Mouse (Mus musculus): ENCODE measurements around the gene Cacnb3.

The Cacnb3 gene

DNA sequence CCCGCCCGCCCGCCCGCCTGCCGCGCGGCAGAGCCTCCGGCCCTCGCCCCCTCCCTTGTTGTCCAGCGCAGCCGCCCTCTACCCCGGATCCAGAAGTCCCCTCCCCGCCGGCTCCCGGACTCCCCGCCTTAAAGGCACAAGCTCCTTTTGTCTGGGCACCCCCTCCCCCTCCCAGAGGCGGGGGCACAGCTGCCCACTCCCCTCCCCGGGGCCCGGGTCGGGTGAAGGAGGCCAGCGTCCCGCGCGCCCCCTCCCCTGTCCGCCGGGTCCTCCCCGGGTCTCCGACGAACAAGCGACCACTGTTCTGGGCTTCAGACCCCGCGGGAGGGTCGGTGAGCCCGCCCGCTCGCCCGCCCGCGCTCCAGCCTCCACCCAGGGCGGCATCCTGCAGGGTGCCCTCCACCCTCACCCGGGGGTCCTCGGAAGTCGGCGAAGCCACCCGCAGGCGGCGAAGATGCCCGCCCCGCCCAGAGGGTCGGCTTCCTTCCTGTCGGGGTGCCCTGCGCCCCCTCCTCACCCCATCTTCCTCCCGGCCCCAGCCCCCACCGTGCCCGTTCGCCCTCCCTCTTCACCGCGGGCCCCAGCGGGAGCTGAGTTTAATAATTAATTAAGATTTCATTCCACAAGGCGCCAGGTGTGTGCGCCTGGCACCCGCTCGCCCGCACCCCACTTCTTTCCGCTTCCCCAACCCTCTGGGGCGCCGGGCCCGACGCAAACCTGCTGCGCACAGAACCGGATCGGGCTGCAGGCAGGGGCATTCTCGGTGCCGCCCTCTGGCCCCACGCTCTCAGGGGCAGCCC, 21.1 kb upstream of the Cacnb3 start, which contains the start of gene Adcy6:
Gene Adcy6 (minus strand): TSS at position 746 of the 800 bp plus-strand sequence.
- intact Hi-C loops (cut with DNase I) = no loop called here

DNA sequence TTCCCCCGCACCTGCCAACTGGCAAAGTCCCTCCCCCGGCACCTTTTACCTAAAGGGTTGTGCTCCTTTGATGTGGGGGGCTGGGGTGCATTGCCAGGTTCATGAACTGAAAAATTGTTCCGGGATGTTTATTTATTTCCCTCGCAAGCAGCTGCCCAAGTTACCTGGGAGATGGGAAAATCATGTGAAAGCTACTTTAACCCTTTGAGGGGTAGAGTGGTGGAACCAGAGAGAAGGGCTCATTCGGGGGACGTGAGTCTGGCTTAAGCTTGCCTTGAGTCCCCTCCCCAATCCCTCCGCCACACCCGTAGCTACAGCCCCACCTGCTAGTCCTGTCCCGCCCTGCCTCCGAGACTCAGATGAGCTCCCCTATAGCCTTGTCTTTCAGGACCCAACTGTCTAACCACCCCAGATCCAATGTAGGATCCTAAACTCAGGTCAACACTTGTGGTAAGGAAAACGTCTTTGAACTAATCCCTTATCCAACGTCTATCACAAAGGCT, 20.5 kb upstream of the Cacnb3 start:
- intact Hi-C loops (cut with DNase I) = no loop called here

DNA sequence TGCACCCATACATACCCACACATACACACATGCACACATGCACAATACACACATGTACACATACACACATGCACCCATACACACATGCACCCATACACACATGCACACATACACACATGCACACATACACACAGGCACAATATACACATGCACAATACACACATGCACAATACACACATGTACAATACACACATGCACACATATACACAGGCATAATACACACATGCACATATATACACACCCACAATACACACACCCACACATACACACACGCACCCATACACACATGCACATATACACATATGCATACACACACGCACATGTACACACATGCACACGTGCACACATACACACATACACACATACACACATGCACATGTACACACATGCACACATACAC, 18.4 kb upstream of the Cacnb3 start:
- intact Hi-C loops (cut with DNase I) = no loop called here

DNA sequence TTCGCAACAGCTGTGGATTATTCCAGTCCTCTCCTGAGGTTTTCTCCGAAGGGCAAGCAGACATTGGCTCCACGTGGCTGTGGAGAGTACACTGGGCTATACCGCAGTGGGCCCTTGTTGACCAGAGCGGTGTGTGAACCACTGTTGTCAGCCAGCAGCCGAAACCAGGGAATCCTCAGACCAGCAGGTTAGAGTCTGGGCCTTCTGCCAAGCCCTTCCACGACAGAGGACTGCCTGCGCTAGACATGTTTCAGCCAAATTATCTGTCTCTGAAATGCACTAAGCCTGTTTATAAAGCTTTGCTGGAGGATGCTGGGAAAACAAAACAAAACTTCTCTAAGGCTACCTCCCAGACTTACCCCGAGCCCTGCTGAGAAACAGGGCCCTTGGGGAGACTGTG, 16.1 kb upstream of the Cacnb3 start:
- intact Hi-C loops (cut with DNase I) = no loop called here

DNA sequence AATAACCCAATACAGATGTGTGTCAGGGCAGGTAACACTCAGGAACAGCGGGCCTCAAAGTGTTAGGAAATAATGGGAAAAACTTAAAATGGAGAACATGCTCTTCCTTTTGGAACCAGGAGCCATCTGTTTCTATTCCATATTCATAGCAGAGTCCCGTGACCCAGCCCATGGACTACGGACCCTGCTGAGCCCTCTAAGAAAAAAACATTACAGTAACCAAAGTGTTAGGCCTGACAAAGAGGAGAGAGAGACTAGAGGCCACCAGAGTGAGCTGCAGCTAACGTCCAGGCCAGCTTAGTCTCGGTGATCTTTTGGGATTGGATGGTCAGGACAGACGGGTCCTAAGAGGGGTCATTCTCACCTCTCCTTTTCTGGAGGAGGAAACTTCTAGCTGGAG, 15.7 kb upstream of the Cacnb3 start:
- intact Hi-C loops (cut with DNase I) = no loop called here

DNA sequence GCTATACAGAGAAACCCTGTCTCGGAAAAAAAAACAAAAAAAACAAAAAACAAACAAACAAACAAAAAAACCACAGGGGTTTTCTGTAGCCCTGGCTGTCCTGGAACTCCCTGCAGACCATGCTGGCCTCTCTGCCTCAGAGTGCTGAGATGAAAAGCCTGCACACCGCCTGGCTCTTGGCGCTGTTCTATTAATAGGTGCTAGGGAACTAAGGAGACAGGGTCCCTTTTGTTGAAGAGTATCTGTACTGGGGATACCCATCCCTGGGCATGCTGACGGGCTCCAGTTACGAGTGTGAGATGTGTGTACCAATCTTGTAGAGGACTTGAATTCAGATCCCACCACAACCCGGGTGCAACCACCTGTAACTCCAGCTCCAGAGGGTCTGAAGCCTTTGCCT, 14.9 kb upstream of the Cacnb3 start:
- intact Hi-C loops (cut with DNase I) = loop anchor here (2.0 kb wide), 1 partner anchor 35 kb away; no protein-coding TSS in a partner anchor

DNA sequence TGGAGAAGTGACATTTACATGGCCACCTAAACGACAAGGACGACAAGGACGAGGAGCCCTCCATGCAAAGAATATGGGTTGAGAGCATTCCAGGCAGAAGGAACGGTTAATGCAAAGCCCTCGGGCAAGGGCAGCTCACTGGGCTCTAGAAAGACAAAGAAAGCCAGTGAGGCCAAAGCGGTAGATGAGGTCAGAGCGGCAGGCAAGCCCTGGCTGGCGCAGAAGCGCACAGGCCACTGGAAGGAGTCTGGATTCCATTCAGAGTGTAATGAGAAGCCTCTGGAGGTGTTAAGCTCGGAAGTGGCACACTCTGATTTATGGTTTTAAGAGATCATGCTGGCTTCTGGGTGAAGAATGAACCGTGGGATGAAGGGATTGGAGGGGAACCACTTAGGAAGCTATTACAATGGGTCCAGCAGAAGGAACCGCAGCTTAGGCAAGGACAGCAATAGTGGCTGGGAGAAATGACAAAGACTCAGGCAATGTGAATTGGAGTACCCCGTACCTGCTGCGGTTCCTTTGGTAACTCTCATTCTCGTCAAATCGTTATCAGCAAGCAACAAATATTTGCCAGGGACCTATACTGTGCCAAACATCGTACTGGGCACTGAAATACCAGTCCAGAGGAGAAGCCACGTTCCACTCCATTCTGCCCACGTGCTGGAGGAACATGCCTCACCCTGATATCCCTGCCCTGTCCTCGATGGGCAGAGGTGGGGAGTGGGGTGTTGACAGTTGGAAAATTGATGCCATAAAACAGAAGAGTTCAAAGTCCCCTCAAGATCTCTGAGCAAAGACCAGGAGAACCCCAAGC, 14.1 kb upstream of the Cacnb3 start:
- intact Hi-C loops (cut with DNase I) = loop anchor here (2.0 kb wide), 1 partner anchor 36 kb away; no protein-coding TSS in a partner anchor

DNA sequence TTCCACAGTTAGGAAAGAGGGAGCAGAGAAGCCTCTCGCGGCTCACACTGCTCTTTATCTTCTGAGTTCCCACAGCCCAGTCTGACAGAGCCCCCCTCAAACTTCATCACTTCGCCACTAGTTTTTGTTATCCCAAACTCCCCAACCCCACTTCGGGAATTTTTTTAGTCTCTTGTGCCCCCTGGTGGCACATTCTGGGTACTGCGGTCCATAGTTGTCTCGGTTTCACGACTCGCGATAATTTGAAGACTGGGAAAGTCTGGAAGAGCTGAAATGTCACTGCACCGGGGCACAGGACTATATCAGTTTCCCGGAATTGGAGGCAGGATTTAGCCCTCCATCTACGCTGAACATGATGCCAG, 13.5 kb upstream of the Cacnb3 start:
- intact Hi-C loops (cut with DNase I) = loop anchor here (2.0 kb wide), 1 partner anchor 36 kb away; no protein-coding TSS in a partner anchor

DNA sequence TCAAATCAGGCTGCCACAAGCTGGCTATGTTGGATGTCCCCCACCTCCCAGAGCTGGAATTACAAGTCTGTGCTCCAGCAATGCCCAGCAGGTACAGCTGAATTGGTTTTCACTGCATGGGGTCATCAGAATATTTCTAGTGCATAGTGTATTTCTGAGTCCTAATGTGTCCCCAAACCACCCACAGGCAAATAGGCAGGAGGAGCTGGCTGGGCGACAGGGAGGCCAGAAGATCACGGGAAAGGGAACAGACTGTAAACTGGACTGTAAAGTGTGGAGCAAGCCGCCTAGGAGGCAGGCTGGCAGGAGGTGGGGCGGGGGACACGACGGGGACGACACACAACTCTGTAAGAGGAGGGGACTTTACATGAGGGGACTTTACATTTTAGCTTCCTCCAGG, 8.4 kb upstream of the Cacnb3 start:
- intact Hi-C loops (cut with DNase I) = no loop called here

DNA sequence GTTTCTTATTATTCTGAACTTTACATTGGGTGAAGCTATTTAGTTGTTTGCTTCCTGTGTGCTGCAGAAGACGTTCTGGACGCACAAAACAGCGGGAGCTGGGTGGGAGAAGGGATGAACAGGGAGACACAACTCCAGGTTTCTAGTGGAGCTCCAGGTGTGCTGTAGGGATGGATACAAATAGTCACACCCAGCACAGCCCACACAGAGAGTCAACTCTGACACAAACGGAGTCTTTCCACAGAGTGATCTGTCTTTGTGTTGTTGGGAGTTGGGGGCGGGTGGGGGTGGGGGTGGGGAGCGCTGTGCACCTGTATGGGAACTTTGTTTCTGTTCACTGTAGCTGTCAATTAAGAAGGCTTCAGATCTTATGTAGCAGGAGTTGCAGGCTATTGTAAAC, 7.9 kb upstream of the Cacnb3 start:
- intact Hi-C loops (cut with DNase I) = no loop called here

DNA sequence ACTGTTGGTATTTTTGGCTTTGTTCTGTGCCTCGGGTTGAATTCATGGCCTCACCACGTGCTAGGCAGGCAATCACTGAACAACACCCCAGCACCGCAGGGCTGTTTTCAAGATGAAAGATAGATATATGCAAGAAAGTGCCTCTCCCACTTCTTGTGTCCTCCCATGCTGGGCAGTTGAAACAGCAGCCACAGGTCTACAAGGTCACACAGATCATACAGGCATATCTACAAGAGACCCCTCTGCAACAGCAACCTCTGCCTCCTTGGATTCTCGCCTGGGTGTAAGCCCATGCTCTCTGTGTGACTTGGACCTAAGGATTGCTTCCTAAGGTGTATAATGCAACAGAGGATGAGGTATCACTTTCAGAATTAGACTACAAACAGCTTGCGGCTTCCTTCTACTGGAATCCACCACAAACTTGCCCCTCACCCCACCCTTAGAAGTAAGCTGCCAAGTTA, 7.2 kb upstream of the Cacnb3 start:
- intact Hi-C loops (cut with DNase I) = no loop called here

DNA sequence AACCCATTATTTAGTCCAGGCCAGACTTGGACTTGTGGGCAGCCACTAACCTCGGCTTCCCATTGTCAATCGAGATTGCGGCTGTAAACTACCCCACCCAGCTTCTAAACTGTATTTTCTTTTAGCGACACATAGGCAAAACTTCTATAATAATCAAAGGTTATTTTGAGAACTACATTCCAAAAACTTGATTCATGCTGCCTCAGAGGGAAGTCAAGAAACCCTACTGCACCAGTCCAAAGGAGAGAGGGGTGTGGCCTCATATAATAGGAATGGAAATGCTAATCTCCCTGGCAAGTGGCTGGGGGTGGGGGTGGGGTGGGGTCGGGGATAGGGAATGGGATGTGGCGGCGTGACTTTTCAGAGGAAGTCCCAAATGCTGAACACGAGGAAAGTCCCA, 4.6 kb upstream of the Cacnb3 start:
- intact Hi-C loops (cut with DNase I) = no loop called here

DNA sequence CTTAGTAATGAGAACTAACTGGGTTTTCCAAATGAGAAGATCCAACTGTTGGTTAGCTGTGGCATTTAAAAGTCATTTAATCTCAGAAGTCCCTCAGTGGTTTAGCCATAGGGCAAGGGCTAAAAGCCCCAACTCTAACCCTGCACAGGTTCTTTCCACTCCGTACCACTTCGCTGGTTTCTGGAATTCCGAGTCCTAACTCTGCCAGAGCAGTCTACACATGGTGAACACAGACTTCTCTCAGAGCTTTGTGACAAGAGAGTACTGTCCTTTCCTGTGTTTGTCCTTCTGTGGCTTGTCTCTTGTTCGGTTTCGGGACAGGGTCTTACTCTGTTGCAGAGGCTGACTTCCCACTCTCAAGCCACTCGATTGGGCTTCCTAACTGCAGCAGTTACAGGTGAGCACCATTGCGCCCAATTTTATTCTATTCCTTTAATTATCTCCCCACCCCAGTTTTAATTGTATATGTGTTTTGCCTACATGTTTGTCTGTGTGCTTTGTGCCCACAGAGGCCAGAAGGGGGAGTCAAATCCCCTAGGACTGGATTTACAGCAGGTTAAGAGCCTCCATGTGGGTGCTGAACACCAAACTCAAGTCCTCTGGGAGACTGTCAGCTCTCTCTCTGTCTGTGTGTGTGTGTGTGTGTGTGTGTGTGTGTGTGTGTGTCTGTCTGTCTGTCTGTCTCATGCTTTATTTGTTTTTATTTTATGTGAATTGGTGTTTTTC, 4.0 kb upstream of the Cacnb3 start:
- intact Hi-C loops (cut with DNase I) = no loop called here

DNA sequence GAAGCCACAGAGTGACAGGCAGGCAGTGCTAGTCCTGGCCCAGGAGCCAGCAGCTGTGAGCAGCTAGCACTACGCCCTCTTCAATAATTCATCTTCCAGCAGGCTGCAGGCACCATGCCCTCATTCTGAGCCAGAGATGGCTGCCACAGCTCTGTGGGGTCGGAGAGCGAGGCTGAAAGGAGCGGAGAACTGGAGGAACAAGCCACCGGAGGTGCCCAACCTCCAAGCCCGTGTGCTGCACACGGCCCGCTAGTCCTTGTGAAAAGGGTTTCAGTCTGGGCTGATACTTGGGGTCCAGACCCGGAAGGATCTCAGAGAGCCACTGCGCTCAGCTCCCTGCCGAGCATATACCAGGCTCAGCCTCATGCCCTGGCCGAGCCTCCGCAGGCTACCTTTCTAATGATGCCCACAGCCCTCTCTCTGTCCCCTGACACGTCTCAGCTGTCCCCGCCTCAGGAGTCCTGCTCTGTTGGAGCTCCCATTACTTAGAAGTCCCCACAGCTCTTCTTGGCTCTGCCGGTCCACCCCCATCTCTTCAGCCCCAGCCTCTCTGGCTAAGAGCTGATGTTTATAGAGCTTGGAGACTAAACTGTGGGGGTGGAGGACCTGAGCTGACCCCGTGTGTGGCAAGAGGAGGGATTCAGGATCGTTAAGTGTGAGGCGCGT, 1.9 kb upstream of the Cacnb3 start:
- intact Hi-C loops (cut with DNase I) = no loop called here

DNA sequence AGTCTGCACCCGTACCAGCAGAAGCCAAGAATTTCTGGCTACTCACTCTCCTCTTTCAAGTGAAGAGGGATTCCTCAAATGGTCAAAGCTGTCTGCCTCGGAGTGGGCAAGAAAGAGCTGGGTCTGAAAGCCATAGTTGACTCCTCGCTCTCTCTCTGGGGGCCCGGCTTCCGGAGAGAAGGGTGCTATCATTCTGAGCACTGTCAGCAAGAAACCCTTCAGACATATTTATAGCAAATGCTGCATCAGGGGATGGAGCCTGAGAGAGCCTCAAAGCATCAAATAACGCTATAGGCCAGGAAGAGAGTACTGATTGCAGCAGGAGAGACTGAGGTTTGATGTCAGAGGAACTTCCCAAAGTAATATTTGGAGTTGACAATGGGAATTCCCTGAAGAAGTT, 1.2 kb upstream of the Cacnb3 start:
- intact Hi-C loops (cut with DNase I) = no loop called here

DNA sequence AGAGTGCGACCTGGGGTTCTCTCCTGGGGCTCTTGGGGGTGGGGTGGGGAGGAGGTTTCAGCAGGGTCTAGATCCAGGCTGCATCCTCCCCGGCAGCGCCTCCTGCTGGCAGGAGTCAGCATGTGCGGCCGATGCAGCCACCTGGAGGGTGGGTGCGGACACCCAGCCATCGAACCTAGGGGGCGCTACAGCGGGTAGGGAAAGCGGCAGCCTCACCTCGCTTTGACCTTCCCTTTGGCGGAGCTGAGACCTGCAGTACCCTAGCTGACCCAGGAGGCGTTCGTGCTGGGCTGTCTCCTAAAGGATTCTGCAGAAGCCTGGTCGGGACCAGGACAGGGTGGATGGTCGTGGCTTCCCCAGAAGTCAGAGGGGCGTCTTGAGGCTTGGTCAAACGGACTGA, 853 bp downstream of the Cacnb3 start:
- intact Hi-C loops (cut with DNase I) = no loop called here

DNA sequence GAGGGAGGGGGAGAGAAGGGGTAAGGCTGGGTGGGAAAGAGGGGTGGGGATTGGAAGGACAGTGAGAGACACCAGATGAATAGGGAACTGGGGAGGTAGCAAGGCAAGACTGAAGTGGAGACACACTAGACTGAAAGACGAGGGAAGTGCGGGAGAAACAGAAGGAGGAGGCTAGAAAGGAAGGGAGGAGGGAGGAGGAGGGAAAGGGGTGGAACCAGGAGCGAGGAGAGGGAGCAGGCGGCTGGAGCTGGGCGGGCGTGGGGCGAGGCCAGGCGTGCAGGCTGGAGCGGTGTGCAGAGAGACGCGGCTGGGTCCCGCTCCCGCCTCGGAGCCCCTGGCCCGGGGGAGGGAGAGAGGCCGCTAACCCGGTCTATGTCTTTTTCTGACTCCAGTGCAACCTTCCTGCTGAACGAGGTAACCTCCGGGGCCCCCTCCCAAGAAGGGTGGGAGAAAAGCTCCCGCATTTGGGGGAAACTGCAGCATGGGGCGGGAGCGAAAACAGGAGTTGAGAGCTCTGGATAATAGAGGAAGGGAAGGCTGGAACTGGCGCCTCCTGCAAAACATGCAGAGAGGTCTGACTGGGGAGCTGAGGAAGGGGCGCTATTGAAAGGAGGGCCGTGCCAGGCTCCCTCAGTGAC, 1.6 kb downstream of the Cacnb3 start:
- intact Hi-C loops (cut with DNase I) = no loop called here

DNA sequence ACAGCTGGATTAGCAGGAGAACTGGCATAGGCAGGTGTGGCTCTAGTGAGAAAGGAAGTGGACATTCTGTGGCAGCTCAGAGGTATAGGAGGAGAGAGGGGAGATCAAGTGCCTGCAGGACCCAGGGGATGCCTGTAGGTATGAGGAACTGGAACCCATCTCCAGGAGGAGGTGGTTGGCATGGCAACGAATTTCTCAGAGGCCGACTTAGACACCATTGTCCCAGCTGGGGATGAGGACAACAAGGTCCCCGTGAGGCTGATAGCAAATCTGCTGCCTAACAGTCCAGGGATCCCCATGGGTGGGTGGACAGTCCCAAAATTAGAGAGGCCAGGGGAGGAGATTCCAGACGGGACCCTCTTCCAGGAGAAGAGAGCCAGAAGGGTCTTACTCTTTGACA, 2.3 kb downstream of the Cacnb3 start:
- intact Hi-C loops (cut with DNase I) = no loop called here

DNA sequence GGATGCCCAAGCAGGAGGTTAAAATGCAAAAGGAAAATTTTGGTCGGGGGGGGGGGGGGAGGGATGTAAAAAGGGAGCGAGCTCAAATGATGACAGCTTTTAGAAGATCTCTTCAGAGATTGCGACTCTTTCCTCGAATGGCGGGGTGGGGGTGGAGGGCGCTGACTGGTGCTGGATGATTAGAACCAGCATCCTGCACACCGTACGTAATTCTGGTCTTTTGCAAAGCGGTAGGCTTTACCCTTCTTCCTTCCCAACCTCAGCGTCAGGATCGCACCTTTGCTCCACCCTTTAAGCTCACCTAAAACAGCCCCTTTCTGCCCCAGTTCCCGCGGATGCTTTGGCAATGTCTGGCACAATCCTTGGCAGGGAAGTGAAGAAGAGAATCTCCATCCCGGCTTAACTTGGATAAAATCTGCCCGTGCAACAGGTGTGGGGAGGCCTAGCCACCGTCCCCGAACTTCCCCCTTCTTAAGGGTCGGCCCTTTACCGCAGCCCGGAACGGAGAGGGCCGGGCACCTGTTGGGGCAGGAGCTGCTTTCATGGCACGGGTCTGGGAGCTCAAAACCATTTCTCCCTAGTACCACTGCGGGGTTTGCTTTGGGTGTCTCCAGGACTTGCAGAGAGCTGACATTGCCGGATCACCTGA, 3.3 kb downstream of the Cacnb3 start:
- intact Hi-C loops (cut with DNase I) = no loop called here

DNA sequence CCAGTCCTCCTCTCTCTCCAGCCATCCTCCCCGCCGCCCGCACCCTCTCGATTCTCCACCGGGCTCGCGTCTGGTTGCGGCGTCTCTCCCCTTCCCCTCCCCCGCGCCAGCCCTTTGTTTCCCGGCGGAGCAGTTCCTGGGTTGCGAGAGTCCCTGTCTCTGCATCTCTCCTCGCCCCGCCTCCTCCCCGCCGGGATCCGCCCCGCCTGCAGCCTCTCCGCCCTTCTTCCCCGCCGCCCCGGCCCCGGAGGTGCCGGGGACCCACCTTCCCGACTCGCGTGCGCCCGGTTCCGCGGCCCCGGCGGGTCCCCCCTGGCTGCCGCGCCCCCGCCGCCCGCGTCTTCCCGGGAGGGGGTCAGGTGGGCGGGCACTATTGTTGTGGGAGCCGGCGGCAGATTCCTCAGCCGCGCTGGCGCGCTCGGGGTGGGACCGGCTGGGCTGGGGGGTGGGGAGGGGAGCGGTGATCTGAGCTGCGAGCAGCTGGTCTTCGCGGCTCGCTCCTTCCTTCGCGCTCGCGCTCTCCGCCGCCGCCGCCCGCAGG, 4.0 kb downstream of the Cacnb3 start:
- intact Hi-C loops (cut with DNase I) = no loop called here
